Mouse (Mus musculus): ENCODE data around the gene Daxx. TPM values are rescaled to one million over a fixed set of nuclear protein-coding genes. Genes with fewer than 3 reads are reported as not detected.
A peak's percentile ranks its signal among the peaks of the same experiment; 100 is the strongest.

Daxx gene
- polyA plus RNA-seq, 1 experiment = 56.8 TPM

GRCm38 (mm10) chr17:33940206-33940805 is 31.1 kb downstream of the Daxx start, which contains the start of the genes Pfdn6 and Wdr46:
Gene Pfdn6, minus strand, starts transcription at chr17:33940343.
Gene Wdr46, plus strand, starts transcription at chr17:33940660.
- H3K27ac ChIP-seq (ENCODE audit: insufficient read depth, low read length) = peak within 1 kb of the TSS; percentile 66
- no peaks in the 10 kb centered on the region for H3K27me3 ChIP-seq (ENCODE audit: control insufficient read depth, insufficient read depth, low read length)
- H3K36me3 ChIP-seq (ENCODE audit: control insufficient read depth, insufficient read depth, low read length) = peaks cover 32% of the 10 kb centered on the region
- peak; percentile 84 to 87 for DNase-seq (ENCODE audit: low read depth in 1 of 2, low spot score in 2 of 2)
- no peak for TF ChIP-seq CTCF (IDR thresholded peaks at IDR 0.05; ENCODE audit: extremely low read depth, insufficient read depth, insufficient read length, insufficient replicate concordance)
- TF ChIP-seq POLR2A (IDR thresholded peaks at IDR 0.05; ENCODE audit: low read depth, low read length) = peak; percentile 31; the same call in 1 of the 2 replicates
- H3K4me1 ChIP-seq (ENCODE audit: control insufficient read depth, insufficient read depth, insufficient read length) = peaks cover 14% of the 10 kb centered on the region; the same call in 1 of the 2 replicates
- peak within 1 kb of the TSS; percentile 99 for H3K4me3 ChIP-seq (ENCODE audit: extremely low read depth, insufficient read depth, insufficient read length)
- under 1% methylated on average over 36 of the region's 36 CpGs for WGBS

- Histone ChIP-seq H3K4me1 (ENCODE audit: control insufficient read depth, insufficient read depth, insufficient read length) (peaks cover 14% of the 10 kb centered on the region; the same call in 1 of the 2 replicates), H3K27me3 (ENCODE audit: control insufficient read depth, insufficient read depth, low read length) (no peaks in the 10 kb centered on the region), H3K27ac (ENCODE audit: insufficient read depth, low read length) (no peak overlapping the region), H3K4me3 (ENCODE audit: extremely low read depth, insufficient read depth, insufficient read length) (peak overlapping the region; percentile 99), H3K36me3 (ENCODE audit: control insufficient read depth, insufficient read depth, low read length) (peaks cover 27% of the 10 kb centered on the region)
- TF ChIP-seq CTCF (IDR thresholded peaks at IDR 0.05; ENCODE audit: extremely low read depth, insufficient read depth, insufficient read length, insufficient replicate concordance) (no peak), POLR2A (IDR thresholded peaks at IDR 0.05; ENCODE audit: low read depth, low read length) (no peak)
- 2% methylated on average over 26 of the region's 26 CpGs for WGBS
- DNase-seq (ENCODE audit: low read depth in 1 of 2, low spot score in 2 of 2) = no peak
These were observed 31.8 kb downstream of the Daxx start for GRCm38 (mm10) chr17:33940981-33941380.

DNA sequence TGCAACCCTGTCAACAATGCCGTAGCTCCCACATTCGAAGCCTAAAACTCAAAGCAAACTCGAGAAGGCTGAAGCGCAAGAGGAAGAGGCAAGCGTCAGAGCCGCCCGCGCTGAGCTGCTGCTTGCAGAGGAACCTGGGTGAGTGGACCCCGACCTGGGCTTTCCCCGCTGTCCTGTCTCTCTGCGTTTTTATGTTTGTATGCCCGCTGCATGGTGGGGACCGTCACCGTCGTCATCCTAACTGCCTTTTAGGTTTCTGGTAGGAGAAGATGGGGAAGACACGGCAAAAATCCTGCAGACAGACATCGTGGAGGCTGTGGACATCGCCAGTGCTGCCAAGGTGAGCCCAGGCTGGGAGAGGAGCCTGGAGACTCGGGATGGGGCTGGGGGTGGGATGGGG is 32.2 kb downstream of the Daxx start:
- H3K27me3 ChIP-seq (ENCODE audit: control insufficient read depth, insufficient read depth, low read length) = no peaks in the 10 kb centered on the region
- TF ChIP-seq CTCF (IDR thresholded peaks at IDR 0.05; ENCODE audit: extremely low read depth, insufficient read depth, insufficient read length, insufficient replicate concordance) = no peak
- no peak for TF ChIP-seq POLR2A (IDR thresholded peaks at IDR 0.05; ENCODE audit: low read depth, low read length)
- H3K4me3 ChIP-seq (ENCODE audit: extremely low read depth, insufficient read depth, insufficient read length) = peak overlapping the region; percentile 99
- peaks cover 26% of the 10 kb centered on the region for H3K36me3 ChIP-seq (ENCODE audit: control insufficient read depth, insufficient read depth, low read length)
- peaks cover 14% of the 10 kb centered on the region; the same call in 1 of the 2 replicates for H3K4me1 ChIP-seq (ENCODE audit: control insufficient read depth, insufficient read depth, insufficient read length)
- WGBS = 42% methylated on average over 19 of the region's 19 CpGs
- no peak overlapping the region for H3K27ac ChIP-seq (ENCODE audit: insufficient read depth, low read length)
- DNase-seq (ENCODE audit: low read depth in 1 of 2, low spot score in 2 of 2) = no peak

DNA sequence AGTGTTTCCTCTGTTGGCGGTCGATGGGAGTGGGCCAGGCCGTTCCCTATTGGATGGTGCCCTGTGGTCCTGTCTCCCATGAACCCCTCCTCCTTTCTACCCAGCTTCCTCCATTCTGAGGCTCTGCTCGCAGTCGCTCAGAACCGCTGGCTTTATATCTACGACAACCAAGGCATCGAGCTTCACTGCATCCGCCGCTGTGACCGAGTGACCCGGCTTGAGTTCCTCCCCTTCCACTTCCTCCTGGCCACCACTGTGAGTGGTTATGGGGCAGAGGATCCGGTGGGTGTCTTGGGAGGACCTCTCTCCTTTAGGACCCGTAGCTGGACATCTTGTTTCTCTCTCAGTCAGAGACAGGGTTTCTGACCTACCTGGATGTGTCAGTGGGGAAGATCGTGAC is 34.2 kb downstream of the Daxx start:
- DNase-seq (ENCODE audit: low read depth in 1 of 2, low spot score in 2 of 2) = no peak
- Histone ChIP-seq H3K36me3 (ENCODE audit: control insufficient read depth, insufficient read depth, low read length) (peaks cover 19% of the 10 kb centered on the region), H3K27me3 (ENCODE audit: control insufficient read depth, insufficient read depth, low read length) (no peaks in the 10 kb centered on the region), H3K4me1 (ENCODE audit: control insufficient read depth, insufficient read depth, insufficient read length) (peaks cover 18% of the 10 kb centered on the region), H3K4me3 (ENCODE audit: extremely low read depth, insufficient read depth, insufficient read length) (no peak overlapping the region), H3K27ac (ENCODE audit: insufficient read depth, low read length) (no peak overlapping the region)
- TF ChIP-seq POLR2A (IDR thresholded peaks at IDR 0.05; ENCODE audit: low read depth, low read length) = no peak
- no peak for TF ChIP-seq CTCF (IDR thresholded peaks at IDR 0.05; ENCODE audit: extremely low read depth, insufficient read depth, insufficient read length, insufficient replicate concordance)
- WGBS = 95% methylated on average over 15 of the region's 15 CpGs

DNA sequence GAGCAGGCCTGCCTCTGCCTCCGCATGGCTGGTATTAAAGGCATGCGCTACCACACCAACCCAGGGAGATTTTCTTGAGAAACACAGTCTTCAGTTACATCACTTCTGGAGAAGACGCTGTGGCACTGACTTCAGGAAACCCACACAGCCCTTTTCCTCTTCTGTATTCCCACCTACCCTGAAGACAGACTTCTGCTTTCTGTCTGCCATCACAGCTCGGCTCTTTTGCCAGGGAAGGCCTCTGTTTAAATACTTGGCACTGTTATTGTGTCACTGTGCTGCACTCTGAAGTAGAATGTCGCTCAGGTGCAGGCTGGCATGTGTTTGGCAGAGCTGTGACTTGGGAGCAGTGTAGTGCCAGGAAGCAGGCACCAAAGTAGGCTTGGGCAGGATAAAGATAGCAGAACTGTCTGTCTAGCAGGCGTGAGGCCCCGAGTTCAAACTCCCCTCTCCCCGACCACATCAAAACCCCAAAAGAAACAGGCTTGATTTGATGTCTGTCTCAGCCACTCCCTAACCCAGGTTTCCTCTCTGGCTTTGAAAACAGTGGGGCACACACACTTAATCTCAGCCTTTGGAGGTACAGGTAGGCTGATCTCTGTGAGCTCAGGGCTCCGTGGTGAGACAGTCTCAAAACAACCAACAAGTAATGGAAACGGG is 38.3 kb downstream of the Daxx start:
- Histone ChIP-seq H3K4me1 (ENCODE audit: control insufficient read depth, insufficient read depth, insufficient read length) (peaks cover 17% of the 10 kb centered on the region), H3K27me3 (ENCODE audit: control insufficient read depth, insufficient read depth, low read length) (no peaks in the 10 kb centered on the region), H3K4me3 (ENCODE audit: extremely low read depth, insufficient read depth, insufficient read length) (no peak overlapping the region), H3K36me3 (ENCODE audit: control insufficient read depth, insufficient read depth, low read length) (peaks cover 21% of the 10 kb centered on the region), H3K27ac (ENCODE audit: insufficient read depth, low read length) (peak overlapping the region; percentile 78)
- WGBS = 36% methylated on average over 10 of the region's 10 CpGs
- TF ChIP-seq CTCF (IDR thresholded peaks at IDR 0.05; ENCODE audit: extremely low read depth, insufficient read depth, insufficient read length, insufficient replicate concordance) (no peak), POLR2A (IDR thresholded peaks at IDR 0.05; ENCODE audit: low read depth, low read length) (no peak)
- DNase-seq (ENCODE audit: low read depth in 1 of 2, low spot score in 2 of 2) = peak in 1 of 2 experiments; percentile 39

GRCm38 (mm10) chr17:33948090-33948904 is 39.1 kb downstream of the Daxx start:
- peaks cover 21% of the 10 kb centered on the region for H3K4me1 ChIP-seq (ENCODE audit: control insufficient read depth, insufficient read depth, insufficient read length)
- peak overlapping the region; percentile 78 for H3K27ac ChIP-seq (ENCODE audit: insufficient read depth, low read length)
- WGBS = 86% methylated on average over 22 of the region's 22 CpGs
- DNase-seq (ENCODE audit: low read depth in 1 of 2, low spot score in 2 of 2) = no peak
- no peaks in the 10 kb centered on the region for H3K27me3 ChIP-seq (ENCODE audit: control insufficient read depth, insufficient read depth, low read length)
- no peak overlapping the region for H3K4me3 ChIP-seq (ENCODE audit: extremely low read depth, insufficient read depth, insufficient read length)
- TF ChIP-seq POLR2A (IDR thresholded peaks at IDR 0.05; ENCODE audit: low read depth, low read length) = no peak
- H3K36me3 ChIP-seq (ENCODE audit: control insufficient read depth, insufficient read depth, low read length) = peaks cover 27% of the 10 kb centered on the region
